Mouse (Mus musculus) lung, embryonic 16.5 days (tissue): ENCODE measurements around the gene Srgap3. TPM values are rescaled to one million over a fixed set of nuclear protein-coding genes. Genes with fewer than 3 reads are reported as not detected.

Experiments
- ATAC-seq: fragments of 200-750 bp; cut with Nextera tagmentation; 2 replicates; pipeline ENCODE4 v1.8.0; 2017; ENCODE audit warnings: low read depth, mild to moderate bottlenecking, moderate library complexity
- H3K27ac ChIP-seq: fragments of 300-500 bp; sonication (generic); 2 replicates; pipeline ENCODE4 v1.5.1; 2014; ENCODE audit warnings: mild to moderate bottlenecking, control low read depth, low read length
- H3K27me3 ChIP-seq: fragments of 300-500 bp; sonication (generic); 2 replicates; pipeline ENCODE4 v1.6.1; 2014; ENCODE audit warnings: low read depth, low read length, mixed read lengths; ENCODE audit not compliant: control insufficient read depth, insufficient read depth
- H3K36me3 ChIP-seq: fragments of 300-500 bp; sonication (generic); 2 replicates; pipeline ENCODE4 v1.6.1; 2014; ENCODE audit warnings: low read length; ENCODE audit not compliant: control insufficient read depth, insufficient read depth
- H3K4me1 ChIP-seq: fragments of 300-500 bp; sonication (generic); replicated peaks from 2 replicates; pipeline ENCODE4 v1.6.1; 2014; ENCODE audit warnings: low read length, mixed read lengths; ENCODE audit not compliant: control insufficient read depth, insufficient read depth
- H3K4me2 ChIP-seq: fragments of 300-500 bp; sonication (generic); 2 replicates; pipeline ENCODE4 v1.6.1; 2014; ENCODE audit warnings: low read depth, low read length, control low read depth
- H3K4me3 ChIP-seq: fragments of 300-500 bp; sonication (generic); 2 replicates; pipeline ENCODE4 v1.5.1; 2014; ENCODE audit warnings: mild to moderate bottlenecking, low read length, control low read depth
- H3K9ac ChIP-seq: fragments of 300-500 bp; sonication (generic); 2 replicates; pipeline ENCODE4 v1.6.1; 2014; ENCODE audit warnings: low read length, control low read depth
- H3K9me3 ChIP-seq: fragments of 300-500 bp; sonication (generic); 2 replicates; pipeline ENCODE4 v1.6.1; 2016; ENCODE audit warnings: low read length; ENCODE audit not compliant: control insufficient read depth
- WGBS: fragments of 180-500 bp; shearing (Covaris S2); extraction: QIAGEN DNeasy Blood & Tissue Kit; methylation state at CpG from one replicate; pipeline ENCODE4 v1.1.7; 2014; 5-methylcytosine and 5-hydroxymethylcytosine counted together
- polyA plus RNA-seq: library from polyadenylated mRNA; unstranded; fragments of >200 nt; fragmentation: Nextera tagmentation; extraction: Ambion mirVana; gene quantifications from 2 replicates; pipeline ENCODE4 v1.2.1, GENCODE M21; 2015

The Srgap3 gene
- polyA plus RNA-seq, 1 experiment from 2014 or later = 3.3 TPM

DNA sequence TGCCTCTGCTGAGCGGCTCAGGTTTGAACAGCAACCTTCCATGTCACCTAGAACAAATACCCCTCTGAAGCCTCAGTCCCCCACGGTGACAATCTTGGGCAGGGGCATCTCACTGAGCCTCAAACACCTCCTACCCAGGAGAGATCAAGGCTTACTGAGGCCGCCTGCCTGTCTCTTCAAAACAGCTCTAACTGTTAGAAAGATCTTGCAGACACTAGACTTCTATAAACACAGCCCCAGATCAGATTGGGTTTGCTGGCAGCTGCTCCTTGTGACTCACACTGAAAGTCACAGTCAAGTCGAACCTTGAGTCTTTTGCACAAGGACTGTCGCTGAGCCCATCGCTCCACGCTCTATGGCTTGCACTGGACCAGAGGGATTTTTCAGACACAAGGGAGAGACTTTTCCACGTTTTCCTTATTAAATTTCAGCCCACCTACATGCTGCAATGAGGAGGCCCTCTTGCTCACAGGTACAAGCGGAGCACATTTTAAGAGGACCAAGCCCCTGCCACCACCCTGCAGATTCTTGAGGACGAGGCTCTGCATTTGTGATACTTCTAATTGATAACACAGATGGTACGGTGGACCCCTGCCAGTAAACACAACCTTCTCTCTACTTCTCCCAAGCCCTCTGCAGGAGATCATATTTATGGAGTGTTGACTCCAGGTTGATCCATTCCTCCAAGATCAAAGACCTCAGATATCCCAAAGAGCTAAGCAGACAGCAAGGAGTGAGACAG, 21.7 kb downstream of the Srgap3 start:
- Histone ChIP-seq H3K27me3 (no peaks in the 10 kb centered on the region), H3K9ac (no peak overlapping the region), H3K27ac (no peak overlapping the region), H3K4me1 (no peaks in the 10 kb centered on the region; the same call in 1 of the 2 replicates), H3K4me3 (no peak overlapping the region), H3K36me3 (no peaks in the 10 kb centered on the region), H3K9me3 (peaks cover 3% of the 10 kb centered on the region), H3K4me2 (no peak overlapping the region)
- peak; percentile 37; the same call in 1 of the 2 replicates for ATAC-seq
- WGBS = 33% methylated on average over 11 of the region's 11 CpGs

DNA sequence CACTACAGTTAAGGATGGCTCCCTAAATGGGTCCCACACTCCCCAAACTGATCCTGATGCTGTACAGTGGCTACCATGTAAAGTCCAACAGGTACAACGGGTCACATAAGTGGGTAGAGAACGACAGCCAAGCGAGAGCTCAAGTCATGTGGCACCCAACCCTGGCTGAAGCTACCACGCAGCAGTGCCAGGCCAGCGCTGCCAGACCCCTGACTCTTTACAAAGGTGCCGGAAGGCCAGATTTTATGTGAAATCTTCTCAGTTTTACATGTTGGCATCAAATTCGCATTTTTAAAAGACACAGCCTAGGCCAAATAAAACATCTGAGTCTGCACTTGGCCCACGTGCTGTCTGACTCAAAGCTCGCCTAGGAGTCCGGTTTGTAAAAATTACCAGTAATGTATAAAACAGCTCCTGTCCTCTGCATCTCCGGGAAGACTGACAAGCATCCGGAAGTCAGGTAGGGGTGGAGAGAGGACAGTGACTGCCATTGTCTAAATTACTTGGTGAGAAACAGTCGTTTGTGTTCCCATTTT, 22.4 kb downstream of the Srgap3 start:
- Histone ChIP-seq H3K27ac (no peak overlapping the region), H3K9ac (no peak overlapping the region), H3K27me3 (no peaks in the 10 kb centered on the region), H3K36me3 (no peaks in the 10 kb centered on the region), H3K4me3 (no peak overlapping the region), H3K4me1 (no peaks in the 10 kb centered on the region; the same call in 1 of the 2 replicates), H3K9me3 (peaks cover 3% of the 10 kb centered on the region), H3K4me2 (no peak overlapping the region)
- WGBS = 62% methylated on average over 13 of the region's 13 CpGs
- ATAC-seq = no peak

DNA sequence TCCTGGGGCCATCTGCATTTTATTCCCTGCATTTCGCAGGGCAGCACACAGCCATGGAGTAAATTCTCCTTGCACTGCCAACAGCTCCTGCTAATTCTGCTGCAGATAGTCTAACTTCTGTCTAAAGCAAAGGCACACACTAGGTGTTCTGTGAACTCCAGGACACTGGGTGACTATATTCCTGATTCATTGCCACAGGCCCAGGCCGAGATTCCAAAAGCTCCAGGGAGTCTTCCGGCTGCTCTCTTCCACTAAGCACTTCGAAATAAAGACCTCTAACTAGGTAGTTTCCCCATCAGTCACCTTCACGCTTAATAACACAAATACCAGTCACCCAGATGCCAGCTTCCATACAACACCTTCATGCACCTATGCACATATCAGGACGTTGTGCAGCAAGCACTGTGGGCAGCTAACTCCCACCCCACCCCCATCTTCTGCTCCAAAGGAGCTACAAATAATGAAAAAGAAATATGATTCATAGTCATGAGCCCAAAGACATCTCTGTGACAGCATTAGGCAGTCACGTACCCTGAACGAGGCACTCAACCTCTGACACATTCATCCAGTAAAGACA, 26.4 kb downstream of the Srgap3 start:
- ATAC-seq = no peak
- H3K9me3 ChIP-seq = peaks cover 3% of the 10 kb centered on the region
- H3K4me1 ChIP-seq = no peaks in the 10 kb centered on the region; the same call in 1 of the 2 replicates
- no peak overlapping the region for H3K4me2 ChIP-seq
- 83% methylated on average over 8 of the region's 8 CpGs for WGBS
- H3K36me3 ChIP-seq = no peaks in the 10 kb centered on the region
- H3K27me3 ChIP-seq = no peaks in the 10 kb centered on the region
- H3K4me3 ChIP-seq = no peak overlapping the region
- H3K9ac ChIP-seq = no peak overlapping the region
- no peak overlapping the region for H3K27ac ChIP-seq

DNA sequence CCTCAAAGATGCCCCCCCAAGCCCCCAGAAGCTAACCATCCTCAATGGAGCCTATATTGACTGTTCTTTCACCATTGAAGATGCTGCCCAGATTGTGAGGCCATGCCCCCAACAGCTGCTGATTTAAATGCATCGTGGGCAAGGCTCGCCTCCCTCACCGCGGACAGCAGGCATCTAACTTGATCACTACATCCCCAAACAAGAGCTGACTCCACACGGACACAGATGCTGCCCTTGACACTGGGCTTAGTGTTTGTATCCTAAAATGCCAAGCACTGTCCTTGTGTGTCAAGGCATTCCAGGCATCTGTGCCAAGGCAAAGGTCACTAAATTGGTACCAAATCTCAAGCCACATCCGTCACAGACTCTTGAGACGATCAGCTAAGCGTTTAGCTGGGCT, 29.3 kb downstream of the Srgap3 start:
- Histone ChIP-seq H3K4me3 (no peak overlapping the region), H3K4me2 (no peak overlapping the region), H3K27ac (no peak overlapping the region), H3K9me3 (no peaks in the 10 kb centered on the region; the same call in 1 of the 2 replicates), H3K4me1 (no peaks in the 10 kb centered on the region), H3K9ac (no peak overlapping the region), H3K27me3 (no peaks in the 10 kb centered on the region), H3K36me3 (no peaks in the 10 kb centered on the region)
- WGBS = 85% methylated on average over 8 of the region's 8 CpGs
- ATAC-seq = no peak

DNA sequence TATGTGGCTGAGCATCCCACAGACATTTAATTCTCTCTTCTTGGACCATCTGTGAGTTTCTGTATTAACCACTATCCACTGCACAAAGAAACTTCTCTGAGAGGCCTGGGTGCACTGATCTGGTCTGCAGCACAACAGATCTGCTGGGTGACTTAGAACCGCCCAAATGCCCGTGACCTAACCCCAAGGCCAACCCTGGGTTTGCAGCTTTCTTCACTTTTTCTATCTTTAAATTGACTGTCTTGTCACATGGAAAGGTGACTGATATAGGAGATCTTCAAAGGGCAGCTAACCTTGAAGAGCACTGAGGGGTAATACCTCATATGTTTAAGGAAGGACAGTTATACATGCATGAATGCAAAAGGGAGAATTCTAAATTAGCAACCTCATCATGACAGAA, 30.8 kb downstream of the Srgap3 start:
- Histone ChIP-seq H3K4me3 (no peak overlapping the region), H3K27ac (no peak overlapping the region), H3K9me3 (no peaks in the 10 kb centered on the region), H3K9ac (no peak overlapping the region), H3K36me3 (no peaks in the 10 kb centered on the region), H3K4me2 (no peak overlapping the region), H3K4me1 (no peaks in the 10 kb centered on the region), H3K27me3 (no peaks in the 10 kb centered on the region)
- WGBS = 98% methylated on average over 2 of the region's 2 CpGs
- no peak for ATAC-seq

DNA sequence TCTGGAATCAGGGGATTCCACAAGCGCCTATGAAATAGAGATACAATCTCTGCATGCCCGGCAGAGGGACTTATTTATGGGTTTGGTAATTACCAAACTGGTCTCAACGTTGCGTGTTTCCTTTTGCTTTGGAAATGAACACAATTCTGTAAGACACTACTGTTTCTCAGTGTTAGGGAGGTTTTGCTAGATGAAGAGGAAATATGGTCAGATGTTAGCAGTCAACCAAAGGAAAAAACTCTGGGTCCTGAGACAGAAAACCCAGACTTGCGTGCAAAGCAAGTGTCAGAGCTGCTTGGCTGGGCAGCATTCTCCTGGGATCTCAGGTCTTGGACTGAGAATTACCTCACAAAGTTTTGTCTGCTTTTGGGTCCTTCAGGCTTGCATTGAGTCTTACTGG, 34.5 kb downstream of the Srgap3 start:
- H3K9ac ChIP-seq = no peak overlapping the region
- H3K27ac ChIP-seq = no peak overlapping the region
- H3K4me1 ChIP-seq = no peaks in the 10 kb centered on the region
- no peaks in the 10 kb centered on the region for H3K9me3 ChIP-seq
- H3K4me2 ChIP-seq = no peak overlapping the region
- 81% methylated on average over 5 of the region's 5 CpGs for WGBS
- no peak overlapping the region for H3K4me3 ChIP-seq
- H3K27me3 ChIP-seq = no peaks in the 10 kb centered on the region
- ATAC-seq = no peak
- no peaks in the 10 kb centered on the region for H3K36me3 ChIP-seq

DNA sequence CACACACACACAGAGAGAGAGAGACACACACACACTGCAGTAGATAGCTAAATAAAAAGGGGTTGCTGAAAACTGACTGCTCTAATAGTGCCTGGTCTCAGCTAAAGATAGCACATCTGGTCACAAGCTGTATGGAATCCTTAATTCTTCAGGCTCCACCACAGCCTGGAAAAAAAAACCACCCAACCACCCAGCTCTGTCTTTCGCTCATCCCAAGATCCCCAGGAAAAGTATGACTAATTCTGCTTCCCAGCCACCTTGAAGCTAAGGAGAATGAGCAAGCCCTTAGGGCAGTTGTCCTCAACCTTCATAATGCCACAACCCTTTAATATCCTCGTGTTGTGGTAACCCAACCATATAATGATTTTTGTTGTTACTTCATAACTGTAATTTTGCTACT, 37.4 kb downstream of the Srgap3 start:
- Histone ChIP-seq H3K9ac (no peak overlapping the region), H3K4me3 (no peak overlapping the region), H3K36me3 (no peaks in the 10 kb centered on the region), H3K27ac (no peak overlapping the region), H3K4me2 (no peak overlapping the region), H3K4me1 (no peaks in the 10 kb centered on the region), H3K9me3 (no peaks in the 10 kb centered on the region), H3K27me3 (no peaks in the 10 kb centered on the region)
- WGBS = 79% methylated on average over 2 of the region's 2 CpGs
- ATAC-seq = no peak

DNA sequence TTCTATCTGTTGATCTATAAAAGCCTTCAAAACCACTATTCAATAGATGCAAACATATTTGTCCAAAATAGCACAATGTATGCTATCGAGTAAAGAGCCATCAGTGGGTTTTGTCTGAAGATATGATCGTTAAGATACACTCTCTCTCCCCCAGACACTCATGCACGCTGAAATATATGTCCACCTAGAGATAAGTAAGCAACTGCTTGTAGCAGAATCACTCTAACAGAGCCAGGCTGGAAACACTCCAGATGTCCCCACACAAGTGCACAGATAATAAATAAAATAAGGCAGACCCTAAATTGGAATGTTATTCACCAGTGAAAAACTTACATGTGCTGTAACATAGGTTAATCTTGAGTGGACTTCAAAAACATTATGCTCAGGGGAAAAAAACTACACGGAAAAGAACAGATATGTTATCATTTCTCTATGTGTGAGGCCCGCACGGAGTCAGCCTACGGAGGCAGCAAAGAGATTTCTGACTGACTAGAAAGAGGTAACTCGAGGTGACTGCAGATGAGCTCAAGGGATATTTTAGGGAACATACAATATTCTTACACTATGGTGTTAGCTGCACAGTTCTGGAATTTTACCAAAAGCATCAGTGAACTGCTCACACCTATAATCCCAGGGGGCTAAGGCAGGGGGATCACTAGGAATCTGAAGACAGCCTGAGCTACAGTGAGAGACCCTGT, 39.0 kb downstream of the Srgap3 start:
- ATAC-seq = no peak
- Histone ChIP-seq H3K4me1 (no peaks in the 10 kb centered on the region; the same call in 1 of the 2 replicates), H3K9me3 (no peaks in the 10 kb centered on the region), H3K27ac (no peak overlapping the region), H3K36me3 (no peaks in the 10 kb centered on the region), H3K4me3 (no peak overlapping the region), H3K9ac (no peak overlapping the region), H3K4me2 (no peak overlapping the region), H3K27me3 (no peaks in the 10 kb centered on the region)
- 58% methylated on average over 8 of the region's 8 CpGs for WGBS

DNA sequence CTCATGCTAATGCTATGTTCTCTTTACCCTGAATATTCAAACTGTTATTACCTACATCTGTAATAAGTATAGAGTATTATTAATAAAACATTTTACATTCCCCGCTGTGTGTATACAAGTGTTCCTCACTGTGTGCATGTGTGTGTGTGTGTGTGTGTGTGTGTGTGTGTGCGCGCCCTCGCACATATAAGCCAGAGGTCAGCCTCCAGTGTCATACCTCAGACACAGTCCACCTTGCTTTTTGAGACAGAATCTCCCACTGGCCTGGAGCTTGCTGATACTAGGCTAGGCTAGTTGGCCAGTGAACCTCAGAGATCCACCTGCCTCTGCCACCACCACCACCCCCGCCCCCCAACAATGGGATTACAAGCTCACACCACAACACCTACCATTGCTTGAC, 43.3 kb downstream of the Srgap3 start:
- no peaks in the 10 kb centered on the region for H3K9me3 ChIP-seq

More for the DNA sequence above, 43.3 kb downstream of the Srgap3 start:
- no peaks in the 10 kb centered on the region for H3K27me3 ChIP-seq
- 95% methylated on average over 5 of the region's 5 CpGs for WGBS
- no peak for ATAC-seq
- peaks cover 8% of the 10 kb centered on the region; the same call in 1 of the 2 replicates for H3K4me1 ChIP-seq
- H3K9ac ChIP-seq = no peak overlapping the region
- no peak overlapping the region for H3K4me3 ChIP-seq
- no peak overlapping the region for H3K4me2 ChIP-seq
- no peak overlapping the region for H3K27ac ChIP-seq
- no peaks in the 10 kb centered on the region for H3K36me3 ChIP-seq
